In genomic region chr1:132669200-132669599, GRCm38 (mm10) we compare ENCODE assay signal across 20 mouse cellular contexts.
DNase-seq lines count a peak whose midpoint lies in the region; ATAC-seq and TF ChIP-seq lines count a peak whose summit lies in the region.
"Had no signal": no experiment of that assay in that cellular context is flagged by ENCODE, and none has a peak within 500 bp of the region (broad histone marks: within the 10 kb centered on the region; RNA-seq: fewer than 3 reads in every experiment).

No protein-coding gene starts in this region.

- no peak for TF ChIP-seq POLR2A in heart, adult 2 months (IDR thresholded peaks at IDR 0.05; ENCODE audit: insufficient read depth, low read depth, low read length)
- TF ChIP-seq POLR2A in kidney, adult 2 months (IDR thresholded peaks at IDR 0.05; ENCODE audit: low read depth, low read length), result no peak

- DNase-seq in heart, adult 2 months, result peak; percentile 23 to 33
- no peak for DNase-seq in heart, postnatal 25 days (ENCODE audit: low spot score)
- DNase-seq in kidney, adult 2 months, result peak; percentile 80
- DNase-seq in kidney, adult 9 months, result peak; percentile 68
- peak; percentile 62 to 80 for DNase-seq in kidney, postnatal 36 days
- DNase-seq in left cerebral cortex, postnatal 10 days (ENCODE audit: extremely low spot score in 1 of 2, low spot score in 2 of 2), result no peak
- DNase-seq: adrenal gland, postnatal 36 days; cerebellum, adult 9-10 months; gastrocnemius, postnatal 14 days; layer of hippocampus, adult 9-11 months; left cerebral cortex, postnatal 4 days; lung, postnatal 36 days; midbrain, embryonic 14.5 days had no signal

- no peaks in the 10 kb centered on the region for H3K9me3 ChIP-seq in kidney, embryonic 16.5 days (ENCODE audit: low read length)
- H3K9me3 ChIP-seq: embryonic facial prominence, embryonic 15.5 days; hindbrain, embryonic 13.5 days; limb, embryonic 15.5 days had no signal

- H3K9ac ChIP-seq in heart, adult 2 months (ENCODE audit: low read depth, low read length), result no peak overlapping the region
- H3K9ac ChIP-seq in kidney, embryonic 16.5 days (replicated peaks; ENCODE audit: low read length), result no peak overlapping the region
- H3K9ac ChIP-seq: embryonic facial prominence, embryonic 15.5 days; hindbrain, embryonic 13.5 days; limb, embryonic 15.5 days had no signal

- no peaks in the 10 kb centered on the region for H3K4me1 ChIP-seq in heart, adult 2 months (ENCODE audit: control insufficient read depth, insufficient read depth, low read length)
- peaks cover 12% of the 10 kb centered on the region; the same call in 1 of the 2 replicates for H3K4me1 ChIP-seq in kidney, adult 2 months (ENCODE audit: control insufficient read depth, insufficient read depth, low read length)
- no peaks in the 10 kb centered on the region for H3K4me1 ChIP-seq in kidney, embryonic 16.5 days (ENCODE audit: insufficient read depth, low read length)
- H3K4me1 ChIP-seq: embryonic facial prominence, embryonic 15.5 days; limb, embryonic 15.5 days had no signal

- no peak overlapping the region for H3K27ac ChIP-seq in heart, adult 2 months
- peak overlapping the region; percentile 51; the same call in 1 of the 2 replicates for H3K27ac ChIP-seq in kidney, adult 2 months (ENCODE audit: insufficient read depth, low read depth, low read length)
- no peak overlapping the region for H3K27ac ChIP-seq in kidney, embryonic 16.5 days (ENCODE audit: low read length)
- H3K27ac ChIP-seq: embryonic facial prominence, embryonic 15.5 days; hindbrain, embryonic 13.5 days; left cerebral cortex, adult 2 months; limb, embryonic 15.5 days had no signal

- no peak for ATAC-seq in kidney, embryonic 16.5 days (ENCODE audit: low FRiP score, low TSS enrichment)
- ATAC-seq: CD4-positive, CD25-positive, alpha-beta regulatory T cell, adult 4 months; forebrain, embryonic 16.5 days had no signal

- intact Hi-C loops in heart, adult 2 months (cut with DNase I), result no loop called here
- intact Hi-C loops in heart, postnatal 25 days (cut with DNase I), result no loop called here
- intact Hi-C loops in left cerebral cortex, postnatal 10 days (cut with DNase I), result no loop called here

- H3K79me2 ChIP-seq in heart, adult 2 months (replicated peaks; ENCODE audit: control insufficient read depth, insufficient read depth, low read length), result no peaks in the 10 kb centered on the region

- no peak for TF ChIP-seq CTCF in heart, adult 2 months (IDR thresholded peaks at IDR 0.05)
- no peak for TF ChIP-seq CTCF in kidney, adult 2 months (conservative IDR thresholded peaks at IDR 0.05; ENCODE audit: insufficient read depth, insufficient read length, low read depth, low read length)

- no peak overlapping the region for H3K4me3 ChIP-seq in heart, adult 2 months
- H3K4me3 ChIP-seq in kidney, adult 2 months (ENCODE audit: insufficient read depth, low read depth, low read length), result no peak overlapping the region
- no peak overlapping the region for H3K4me3 ChIP-seq in kidney, embryonic 16.5 days (ENCODE audit: low read length)
- H3K4me3 ChIP-seq: embryonic facial prominence, embryonic 15.5 days; hindbrain, embryonic 13.5 days; left cerebral cortex, adult 2 months; limb, embryonic 15.5 days had no signal

- no peaks in the 10 kb centered on the region for H3K36me3 ChIP-seq in heart, adult 2 months (ENCODE audit: control insufficient read depth, insufficient read depth, low read length)
- no peaks in the 10 kb centered on the region for H3K36me3 ChIP-seq in kidney, adult 2 months (ENCODE audit: control insufficient read depth, insufficient read depth, low read length)
- no peaks in the 10 kb centered on the region for H3K36me3 ChIP-seq in kidney, embryonic 16.5 days (ENCODE audit: insufficient read depth, low read length)
- H3K36me3 ChIP-seq: embryonic facial prominence, embryonic 15.5 days; limb, embryonic 15.5 days had no signal

- 52% methylated on average over 6 of the region's 6 CpGs for WGBS in heart, adult 2 months
- WGBS in kidney, adult 2 months, result 46% methylated on average over 6 of the region's 6 CpGs
- 74% methylated on average over 6 of the region's 6 CpGs for WGBS in kidney, embryonic 16.5 days

- no peaks in the 10 kb centered on the region for H3K27me3 ChIP-seq in heart, adult 2 months (ENCODE audit: control insufficient read depth, insufficient read depth, low read length)
- H3K27me3 ChIP-seq in kidney, adult 2 months (replicated peaks; ENCODE audit: control insufficient read depth, insufficient read depth, low read length), result no peaks in the 10 kb centered on the region
- H3K27me3 ChIP-seq in kidney, embryonic 16.5 days (ENCODE audit: insufficient read depth, low read length), result 0 out of 2 replicates have a peak, but pooled peaks cover 4% of the 10 kb centered on the region
- H3K27me3 ChIP-seq: embryonic facial prominence, embryonic 15.5 days; hindbrain, embryonic 13.5 days; limb, embryonic 15.5 days had no signal

- TF ChIP-seq EP300 in heart, adult 2 months (IDR thresholded peaks at IDR 0.05; ENCODE audit: insufficient read depth, low read depth, low read length), result no peak

- H3K4me2 ChIP-seq in kidney, embryonic 16.5 days (replicated peaks; ENCODE audit: low read depth, low read length), result no peak overlapping the region
- H3K4me2 ChIP-seq: embryonic facial prominence, embryonic 15.5 days; hindbrain, embryonic 13.5 days; limb, embryonic 15.5 days had no signal

Comparison
In these comparisons a context has a peak if more than half of its experiments do, and no peak if none do; other contexts are left out.
1. DNase-seq: peak in heart, adult 2 months (2 of 2), kidney, adult 2 months (single experiment), kidney, adult 9 months (single experiment) and kidney, postnatal 36 days (2 of 2); none in heart, postnatal 25 days (single experiment) and left cerebral cortex, postnatal 10 days (0 of 2).